Mouse (Mus musculus): ENCODE data around the gene Thbd. TPM values are rescaled to one million over a fixed set of nuclear protein-coding genes. Genes with fewer than 3 reads are reported as not detected.

The Thbd gene
- total RNA-seq, 2 experiments from 2014 or later: 16.6 to 19.5 TPM

DNA sequence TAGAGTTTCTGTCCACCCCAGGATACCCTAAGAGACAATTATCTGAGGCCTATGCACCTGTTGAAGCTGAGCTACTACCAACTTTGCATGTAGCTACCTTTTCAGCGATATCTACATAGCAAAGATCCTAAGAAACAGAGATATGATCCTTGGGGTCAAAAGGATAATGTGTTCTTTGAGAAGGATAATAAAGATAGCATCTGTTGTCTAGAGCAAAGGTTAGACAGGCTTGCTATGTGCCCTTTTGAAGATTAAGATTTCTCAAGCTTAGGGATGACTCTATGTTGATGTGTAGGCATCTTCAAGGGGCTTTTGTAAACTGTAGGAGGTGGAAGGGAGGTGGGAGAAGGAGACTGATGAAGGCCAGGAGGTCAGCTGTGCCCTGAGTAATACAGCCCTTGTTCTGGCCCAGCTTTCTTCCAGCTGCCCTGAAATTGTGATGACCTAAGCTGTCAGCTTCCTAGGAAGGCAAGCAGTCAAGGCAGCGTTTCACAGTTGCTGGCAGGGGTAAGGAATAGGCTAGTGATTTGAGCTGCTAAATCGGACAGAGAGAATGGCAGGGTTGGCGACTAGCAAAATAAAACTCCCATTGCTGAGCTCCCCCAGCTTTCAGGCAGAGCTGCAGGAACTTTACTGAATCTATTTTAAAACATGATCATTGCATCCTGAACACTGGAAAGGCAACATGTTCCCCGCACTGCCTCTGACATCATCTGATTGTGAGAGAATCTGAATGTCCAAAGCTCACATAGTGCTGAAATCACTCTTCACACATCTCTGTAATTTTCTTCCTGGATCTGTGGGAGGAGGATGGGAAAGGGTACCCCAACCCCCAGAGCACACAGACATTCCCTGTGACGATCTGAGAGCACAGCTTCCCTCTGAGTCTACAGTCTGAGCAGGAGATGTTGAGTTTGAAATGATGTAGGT is 20.1 kb downstream of the Thbd start:
- no peak for DNase-seq

DNA sequence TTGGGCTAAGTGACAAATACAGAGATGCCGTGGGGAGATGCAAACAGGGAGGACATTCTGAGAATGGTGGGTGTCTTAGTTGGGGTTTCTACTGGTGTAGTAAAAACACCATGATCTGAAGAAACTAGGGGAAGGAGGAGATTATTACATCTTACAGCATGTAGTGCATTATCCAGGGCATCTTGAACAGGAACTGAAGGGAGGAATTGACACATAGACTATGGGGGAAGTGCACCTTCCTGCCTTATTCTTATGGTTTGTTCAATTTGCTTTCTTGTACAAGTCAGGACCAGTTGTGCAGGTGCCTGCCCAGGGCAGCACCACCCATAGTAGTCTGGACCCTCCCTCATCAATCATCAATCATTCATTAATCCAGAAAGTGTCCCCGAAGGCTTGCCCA is 21.1 kb downstream of the Thbd start:
- DNase-seq: no peak

DNA sequence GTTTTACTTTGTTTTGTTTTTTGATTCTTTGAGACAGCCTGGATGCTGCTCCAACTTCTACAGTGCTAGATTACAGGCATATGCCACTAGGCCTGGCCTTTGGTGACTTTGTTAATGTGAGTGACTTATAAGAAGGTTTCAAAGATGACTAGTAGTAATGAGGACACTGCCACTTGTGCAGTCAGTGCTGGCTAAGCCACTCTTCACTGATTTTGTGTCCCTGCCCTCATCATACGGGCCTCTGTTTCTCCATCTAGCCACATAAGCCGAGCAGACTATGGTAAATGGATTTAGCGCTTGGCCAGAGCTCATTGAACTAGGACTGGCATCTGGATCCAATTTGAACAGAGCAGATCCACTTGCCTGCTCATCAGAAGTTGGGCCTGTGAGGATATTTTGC is 21.5 kb downstream of the Thbd start:
- no peak for DNase-seq

DNA sequence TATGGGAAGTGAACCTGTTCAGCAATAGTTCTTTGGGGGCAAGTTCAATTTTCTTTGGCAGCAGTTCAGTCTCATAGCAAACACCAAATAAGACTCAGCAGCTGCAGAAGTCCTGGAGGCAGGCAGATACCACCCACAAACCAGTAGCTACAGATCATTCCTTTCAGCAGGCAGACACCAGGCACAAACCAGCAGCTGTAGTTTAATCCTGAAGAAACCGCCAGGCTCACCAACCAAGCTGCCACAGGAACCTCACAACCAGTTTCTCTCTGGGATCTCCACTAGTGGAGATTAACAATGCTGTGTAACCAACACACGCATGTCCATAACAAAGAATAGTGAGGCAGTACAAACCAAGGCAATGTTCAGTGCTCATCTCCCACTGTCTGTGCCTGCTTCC is 26.9 kb downstream of the Thbd start:
- DNase-seq: no peak

DNA sequence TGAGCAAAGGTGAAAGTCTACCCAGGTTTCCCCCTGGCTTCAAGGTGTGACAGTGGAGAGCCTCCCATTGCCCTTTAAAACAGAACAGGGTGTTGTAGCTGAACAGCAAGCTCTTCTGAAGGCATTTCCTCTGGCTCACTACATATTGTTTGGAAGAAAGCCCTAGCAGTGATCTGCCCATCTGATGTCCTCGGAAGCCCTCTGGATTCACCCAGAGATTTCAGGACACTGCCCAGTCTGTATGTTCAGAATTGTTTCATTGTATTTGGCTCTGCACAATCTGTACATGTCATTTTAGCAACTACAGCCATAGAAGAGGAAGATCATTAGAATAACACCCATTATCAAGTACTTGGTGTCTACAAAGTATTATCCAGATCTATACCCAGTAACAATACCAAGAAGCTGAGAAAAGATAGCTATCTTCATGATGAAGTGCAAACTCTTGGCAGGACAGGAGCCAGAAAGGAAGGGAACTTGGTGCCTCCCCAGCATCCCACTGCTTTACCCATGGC is 28.0 kb downstream of the Thbd start:
- DNase-seq: no peak

DNA sequence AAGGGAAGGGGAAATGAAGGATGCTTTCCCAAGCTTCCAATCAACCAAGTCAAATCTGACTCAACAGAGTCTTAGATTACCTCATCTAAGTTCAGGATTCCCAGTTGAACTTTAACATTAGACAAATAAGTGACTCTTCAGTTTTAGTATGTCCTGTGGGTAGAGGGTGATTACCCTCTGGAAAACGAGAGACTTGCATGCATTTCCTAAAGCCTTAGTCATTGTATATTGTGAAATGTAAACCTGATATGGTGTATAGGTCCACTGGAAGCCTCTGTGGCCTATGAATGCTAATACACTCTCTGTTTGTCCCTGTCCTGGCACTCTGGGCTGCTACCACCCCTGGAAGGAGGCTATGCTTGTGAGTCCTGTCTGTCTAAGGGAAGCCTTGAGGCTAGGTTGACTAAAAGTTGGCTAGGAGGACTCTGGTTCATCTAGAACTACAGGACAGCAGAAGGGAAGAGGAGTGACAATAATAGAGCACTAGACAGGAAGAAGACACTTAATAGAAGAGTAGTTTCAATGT is 29.1 kb downstream of the Thbd start:
- no peak for DNase-seq

DNA sequence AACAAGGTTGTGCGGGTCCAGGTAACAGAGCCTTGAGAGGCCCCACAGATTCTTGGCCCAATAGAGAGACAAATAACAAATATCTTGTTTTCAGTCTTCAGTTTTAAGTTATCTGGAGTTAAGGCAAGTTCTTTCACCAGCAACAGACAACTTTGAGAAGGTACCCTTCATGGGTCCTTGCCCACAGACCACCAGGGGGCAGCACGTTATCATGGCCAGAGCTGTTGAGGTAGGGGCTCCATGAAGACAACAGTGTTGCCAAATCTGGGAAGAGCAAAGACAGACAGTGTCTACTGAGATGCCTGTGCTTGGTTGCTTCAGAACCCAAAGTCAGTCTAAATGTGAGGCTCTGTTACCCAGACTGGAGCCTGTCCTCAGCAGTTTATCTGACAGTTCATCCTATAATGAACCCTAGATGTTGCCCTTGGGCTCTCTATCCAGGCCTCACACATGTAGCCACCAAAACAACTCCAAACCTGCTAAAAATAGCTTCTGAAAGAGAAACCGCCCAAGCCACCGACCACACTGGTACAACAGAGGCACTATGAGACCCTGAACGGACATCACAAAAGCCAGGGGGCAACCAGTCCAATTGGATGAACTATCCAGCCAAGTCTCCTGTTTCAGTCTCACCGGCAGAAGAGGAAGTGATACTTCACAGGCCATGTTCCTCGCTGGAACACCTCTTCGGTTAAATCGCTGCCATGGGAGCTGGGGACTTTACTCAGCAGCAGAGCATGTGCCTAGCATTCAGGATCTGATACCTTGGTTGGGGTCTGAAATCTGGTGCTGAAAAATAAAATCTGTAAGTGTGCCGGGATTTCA is 32.5 kb downstream of the Thbd start:
- no peak for DNase-seq

DNA sequence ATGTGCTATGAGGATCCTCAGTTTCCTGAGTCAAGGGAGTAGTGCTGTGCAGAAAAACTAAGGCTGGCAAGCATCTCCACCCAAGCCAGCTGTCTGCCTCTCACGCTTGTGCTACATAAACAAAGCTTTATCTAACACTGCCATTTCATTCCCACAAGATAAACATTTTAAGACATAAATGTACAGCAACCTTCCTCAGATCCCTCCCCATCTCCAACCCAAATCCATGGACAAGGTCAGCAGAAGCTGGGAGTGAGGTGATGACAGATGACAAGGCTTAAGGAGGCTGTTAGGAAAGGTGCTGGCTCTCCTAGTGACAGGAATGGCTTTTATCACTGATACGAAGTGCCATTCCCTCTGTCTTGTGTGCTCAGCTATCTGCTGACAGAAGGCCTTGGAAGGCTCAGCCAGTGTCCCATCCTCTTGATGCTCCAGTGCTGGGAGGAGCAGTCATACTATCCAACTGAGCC is 34.4 kb downstream of the Thbd start:
- no peak for DNase-seq

DNA sequence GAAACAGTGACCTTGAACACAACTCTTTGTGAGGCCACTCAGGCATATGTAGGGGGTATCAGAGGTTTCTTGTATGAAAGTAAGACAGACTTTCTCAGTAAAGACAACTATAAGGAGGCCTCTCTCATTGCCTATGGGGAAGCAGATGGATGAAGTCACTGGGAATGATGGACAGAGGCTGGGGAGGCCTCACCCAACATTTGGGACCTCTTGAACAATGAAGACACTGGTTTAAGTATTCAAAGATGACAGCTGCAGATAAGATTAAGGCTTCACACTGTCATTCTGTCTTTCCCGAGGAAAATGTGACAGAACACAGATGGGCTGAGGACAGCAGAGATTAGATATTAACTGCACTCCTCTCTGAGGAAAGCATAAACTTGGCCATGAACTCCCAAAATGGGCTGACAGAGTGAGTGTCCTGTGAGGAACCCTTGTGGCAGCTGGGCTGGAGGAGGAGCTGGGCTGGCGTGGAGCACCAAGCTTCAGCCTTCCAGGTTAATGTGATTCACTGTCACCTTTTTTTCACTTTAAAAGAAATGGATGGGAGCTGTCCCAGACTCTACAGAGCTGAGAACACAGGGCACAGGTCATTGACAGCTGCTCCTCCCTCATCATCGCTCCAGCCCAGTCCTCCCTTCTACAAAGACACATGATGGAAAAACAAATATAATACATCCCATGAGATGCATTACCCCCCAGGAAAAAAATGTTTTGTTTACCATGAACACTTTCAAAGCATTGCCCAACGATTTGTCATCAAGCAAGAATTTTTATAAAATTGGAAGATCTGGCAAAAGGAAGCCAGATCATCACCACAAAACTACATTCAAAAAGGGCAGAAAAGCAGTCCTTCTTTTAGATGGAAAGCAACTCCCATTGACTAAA is 36.0 kb downstream of the Thbd start:
- DNase-seq: no peak

DNA sequence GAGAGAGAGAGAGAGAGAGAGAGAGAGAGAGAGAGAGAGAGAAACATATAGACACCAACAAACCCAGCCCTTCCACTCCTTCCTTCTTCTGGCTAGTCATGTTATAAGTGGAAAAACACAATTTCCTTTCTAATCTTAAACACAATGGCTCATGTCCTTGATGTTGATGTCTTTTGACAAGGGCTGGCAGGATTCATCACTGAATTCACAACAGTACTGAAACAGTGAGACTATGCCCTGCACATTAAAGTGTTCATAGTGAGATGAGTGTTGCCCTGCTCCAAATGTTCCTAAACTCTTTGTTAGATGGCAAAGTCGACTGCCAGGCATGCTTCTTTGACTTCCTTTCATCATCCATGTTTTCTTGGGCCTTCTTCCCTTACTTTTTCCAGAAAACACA is 42.8 kb downstream of the Thbd start:
- DNase-seq: no peak

DNA sequence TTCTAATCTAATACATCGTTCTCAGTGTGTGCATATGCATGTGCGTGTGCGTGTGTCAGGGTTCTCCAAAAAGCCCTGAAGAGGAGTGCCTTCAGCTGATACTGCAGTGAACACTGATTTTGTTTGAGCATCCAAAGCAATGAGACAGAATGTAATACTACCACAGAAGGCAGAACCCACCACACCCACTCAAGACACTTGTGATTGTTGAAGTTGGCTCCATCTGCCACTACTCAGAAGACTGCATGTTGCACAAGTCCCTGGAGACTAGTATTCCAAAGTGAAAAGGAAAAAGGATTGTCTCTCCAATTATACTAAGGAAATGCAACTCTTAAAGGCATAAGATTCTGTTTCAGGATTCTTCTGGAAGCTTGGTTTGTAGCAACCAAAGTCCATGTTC is 43.5 kb downstream of the Thbd start:
- DNase-seq: no peak

DNA sequence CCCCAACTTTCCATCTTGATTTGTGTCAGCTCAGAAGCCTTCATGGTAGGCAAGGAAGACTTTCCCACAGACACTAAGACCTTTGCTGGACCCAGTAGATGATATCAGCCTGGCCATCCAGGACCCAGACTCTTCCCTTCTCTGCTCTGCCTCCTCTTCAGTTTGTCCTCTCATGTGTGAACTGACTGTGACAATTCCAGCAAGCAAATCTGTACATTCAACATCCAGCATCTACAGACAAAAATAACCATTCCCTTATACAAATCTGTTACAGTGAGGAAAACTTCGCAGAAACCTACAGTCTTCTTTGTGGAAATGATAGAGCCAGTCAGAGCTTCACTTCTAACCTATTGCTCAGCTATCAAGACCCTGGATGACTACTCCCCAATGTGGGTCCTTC is 50.8 kb downstream of the Thbd start:
- no peak for DNase-seq

Other genes starting within 250 kb of the Thbd start
- under 1 TPM; 0.18 to 0.19 TPM for gene Sstr4, start 12.8 kb downstream of the Thbd start, total RNA-seq (2021)
- gene Cd93, start 35.4 kb upstream of the Thbd start, total RNA-seq (2021): 10 to 100 TPM; 19.4 to 23.0 TPM

Data from gastrocnemius, postnatal 25 days (tissue).